Mouse (Mus musculus) frontal cortex, postnatal 10 days (tissue): ENCODE results near the gene Zfp771.
A peak's percentile ranks its signal among the peaks of the same experiment; 100 is the strongest.

ENCODE experiments used
- DNase-seq, 2 experiments: peaks; one replicate each; pipeline ENCODE4 v3.0.0; 2022; ENCODE audit warnings: low spot score in 2 of 2, mixed read lengths in 1 of 2

Zfp771 gene

DNA sequence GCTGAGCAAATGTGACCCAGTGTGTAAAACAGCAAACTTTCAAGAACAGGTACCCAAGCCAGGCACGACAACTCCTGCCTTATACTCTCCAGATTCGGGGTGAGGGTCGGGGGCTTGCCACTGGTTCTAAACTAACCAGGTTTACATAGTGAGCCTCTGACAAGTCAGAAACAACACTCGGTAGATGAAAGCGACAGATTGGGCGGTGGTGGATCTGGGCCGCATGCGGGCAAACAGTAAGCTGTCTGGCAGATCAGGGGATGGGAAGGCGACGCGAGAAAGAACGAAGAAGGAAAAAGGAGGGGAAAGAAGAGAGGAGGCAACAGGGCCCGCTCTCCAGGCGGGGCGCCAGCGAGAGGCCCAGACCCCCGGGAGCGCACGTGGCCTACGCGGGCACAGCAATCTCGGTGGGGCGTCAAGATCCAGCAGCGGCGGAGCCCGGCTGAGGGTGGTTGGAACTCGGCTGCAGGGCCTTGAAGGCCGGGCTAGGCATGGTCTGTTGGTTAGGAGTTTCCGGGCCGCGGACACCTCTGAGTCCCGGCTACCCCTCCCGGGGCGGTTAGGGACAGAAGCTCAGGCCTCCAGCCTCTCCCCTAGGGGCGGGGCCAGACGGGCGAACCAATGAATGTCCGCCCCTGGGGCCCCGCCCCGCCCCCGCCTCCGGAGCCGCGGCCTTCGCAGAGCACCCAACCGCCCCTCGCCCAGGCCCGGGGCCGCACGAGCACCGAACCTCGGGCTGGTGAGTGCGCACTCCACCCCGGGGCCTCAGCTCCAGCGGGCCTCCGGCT, at the start of gene Zfp771:
Zfp771 (plus strand) TSS at position 405 of the 788 bp plus-strand sequence.
- peak; percentile 93 for DNase-seq

DNA sequence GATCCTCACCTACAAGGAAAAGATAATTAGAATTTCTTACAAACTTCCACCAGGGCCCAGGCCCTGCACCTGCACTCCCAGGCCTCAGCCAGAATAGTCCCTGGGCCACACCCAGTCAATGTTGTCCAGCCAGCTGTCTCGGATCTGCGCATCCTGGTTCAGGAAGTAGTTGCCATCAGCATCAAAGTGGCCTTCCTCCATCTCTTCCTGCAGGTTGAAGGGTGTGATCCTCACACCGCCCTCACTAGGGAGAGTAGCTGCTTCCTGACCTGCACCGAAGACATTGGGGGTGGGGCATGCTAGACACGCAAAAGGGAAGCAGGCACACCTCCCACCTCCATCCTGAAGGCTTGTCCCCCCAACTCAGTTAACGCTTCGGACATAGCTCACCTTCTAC, 49.4 kb upstream of the Zfp771 start:
- no peak for DNase-seq

DNA sequence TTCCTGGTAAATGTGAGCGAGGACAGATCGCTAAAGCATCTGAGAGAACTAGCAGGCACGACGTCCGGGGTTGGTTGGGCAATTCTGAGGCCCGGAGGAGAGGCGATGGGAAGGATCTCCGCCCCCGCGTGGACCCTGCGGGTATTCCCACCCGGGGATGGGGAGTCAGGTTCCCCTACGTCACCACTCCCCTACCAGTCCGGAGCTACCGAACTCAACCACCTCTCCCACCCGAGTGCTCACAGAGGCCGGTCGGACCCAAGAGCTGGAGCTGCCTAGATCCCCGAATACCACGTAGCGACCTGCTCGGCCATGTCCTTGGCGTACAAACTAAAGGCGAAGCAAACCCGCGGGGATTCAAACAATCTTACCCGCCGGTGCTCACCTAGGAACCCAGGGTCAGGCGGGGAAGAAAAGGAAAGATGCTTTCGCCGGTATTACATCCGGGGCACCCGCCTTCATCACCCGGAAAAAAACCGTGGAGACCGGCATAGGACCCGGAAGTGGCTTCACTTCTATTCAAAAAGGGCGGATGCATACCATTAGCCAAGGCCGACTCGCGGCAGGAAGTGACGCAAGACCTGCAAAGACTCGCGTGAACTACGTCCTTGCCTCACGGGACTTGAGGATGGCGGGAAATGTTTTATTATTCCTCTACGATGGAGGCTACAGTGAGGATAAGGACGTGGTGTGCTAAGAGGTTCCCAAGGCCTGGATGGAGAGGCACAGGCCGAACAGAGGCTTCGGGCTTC, 48.4 kb upstream of the Zfp771 start, which contains the start of gene Cd2bp2:
Cd2bp2 (minus strand) TSS at position 507 of the 752 bp plus-strand sequence.
- peak; percentile 94 to 97 for DNase-seq

DNA sequence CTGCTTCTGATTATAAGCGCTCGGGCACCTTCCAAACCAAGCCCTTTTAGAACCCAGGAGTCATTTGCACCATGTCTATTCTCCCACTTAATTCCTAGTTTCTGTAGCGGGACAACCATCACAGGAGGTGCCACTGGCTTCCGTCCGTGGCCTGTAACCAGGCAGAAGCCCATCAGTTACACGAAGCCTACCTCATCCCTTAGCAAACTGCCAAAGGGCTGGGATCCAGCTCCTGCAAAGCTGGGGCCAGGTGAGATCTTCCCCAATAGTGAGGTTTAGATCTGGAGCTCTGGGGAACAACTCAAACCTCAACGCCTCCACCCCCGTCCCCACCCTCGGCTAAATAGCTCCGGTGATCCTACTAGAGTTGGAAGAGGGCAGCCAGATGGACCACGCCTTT, 47.6 kb upstream of the Zfp771 start:
- no peak for DNase-seq

DNA sequence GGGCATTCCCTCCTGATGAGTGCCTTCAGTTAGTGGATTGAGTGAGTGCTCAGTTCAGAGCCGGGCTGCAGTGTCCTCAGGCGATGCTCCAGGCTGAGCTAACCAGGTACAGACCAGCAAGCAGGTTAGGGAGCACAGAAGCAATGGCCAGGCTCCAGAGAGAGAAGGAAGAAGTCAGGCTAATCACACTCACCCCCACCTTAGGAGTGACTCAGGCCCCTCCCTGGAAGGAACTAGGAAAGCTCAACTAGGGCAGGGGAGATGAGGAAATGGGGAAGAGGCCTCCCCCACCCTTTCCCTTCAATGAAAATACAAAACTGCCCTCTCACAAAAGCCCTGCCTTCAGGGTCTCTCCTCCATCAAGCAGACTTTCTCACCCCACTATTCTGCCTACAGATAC, 37.5 kb upstream of the Zfp771 start:
- DNase-seq = no peak

DNA sequence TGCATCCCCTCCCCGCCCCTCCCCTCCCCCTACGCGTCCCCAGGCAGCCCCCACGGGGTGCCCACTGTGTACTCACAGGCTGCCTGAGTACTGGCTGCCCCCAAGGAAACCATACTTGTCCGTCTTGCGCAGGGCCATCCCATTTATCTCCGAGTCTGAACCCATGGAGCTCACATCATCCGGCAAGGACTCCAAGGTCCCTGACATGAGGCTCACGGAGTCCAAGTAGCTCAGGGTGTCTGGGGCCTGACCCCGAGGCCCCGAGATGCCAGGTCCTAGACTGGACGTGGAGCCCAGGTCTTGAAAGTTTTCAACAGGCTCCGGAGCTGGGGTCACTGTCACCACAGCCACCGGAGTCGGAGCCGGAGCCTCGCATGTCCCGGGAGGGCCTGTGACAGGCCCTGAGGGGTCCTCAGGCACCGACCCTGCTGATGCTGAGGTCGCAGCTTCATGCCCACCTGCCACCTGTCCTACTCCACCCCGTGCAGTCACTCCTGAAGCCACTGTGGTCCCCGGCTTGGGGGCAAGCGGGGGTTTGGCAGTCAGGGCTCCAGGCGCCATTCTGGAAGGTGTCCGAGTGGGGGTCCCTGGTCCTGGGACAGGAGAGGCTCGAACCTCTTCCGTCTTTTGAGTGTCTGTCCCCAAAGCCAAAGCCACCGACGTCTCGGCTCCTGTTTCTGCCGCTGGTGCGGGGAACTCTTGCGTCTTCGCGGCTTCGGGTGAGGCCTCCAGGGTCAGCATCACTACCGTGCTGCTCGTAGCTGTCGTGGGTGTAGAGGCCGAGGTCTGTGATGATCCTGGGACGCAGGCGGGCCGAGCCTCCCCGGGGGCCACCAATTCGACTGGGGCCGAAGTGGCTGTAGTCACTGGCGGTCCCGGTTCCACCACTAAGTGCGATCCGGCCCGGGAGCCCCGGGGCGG, 36.4 kb upstream of the Zfp771 start:
- DNase-seq = peak; percentile 34 to 58

DNA sequence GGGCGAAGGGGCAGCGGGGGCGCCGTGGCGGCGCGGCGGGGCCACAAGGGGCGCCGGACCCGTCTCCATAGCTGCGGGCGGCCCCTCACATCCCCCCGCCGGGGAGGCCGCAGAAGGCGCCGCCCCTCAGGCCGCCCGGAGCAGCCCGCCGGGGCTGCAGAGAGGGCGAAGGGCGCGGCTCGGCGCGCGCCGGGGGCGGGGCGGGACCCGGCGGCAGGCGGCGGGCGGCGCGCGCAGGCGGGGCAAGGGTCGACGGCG, 35.9 kb upstream of the Zfp771 start, which contains the start of gene Tbc1d10b:
Tbc1d10b (minus strand) TSS at position 174 of the 258 bp plus-strand sequence.
- no peak for DNase-seq

DNA sequence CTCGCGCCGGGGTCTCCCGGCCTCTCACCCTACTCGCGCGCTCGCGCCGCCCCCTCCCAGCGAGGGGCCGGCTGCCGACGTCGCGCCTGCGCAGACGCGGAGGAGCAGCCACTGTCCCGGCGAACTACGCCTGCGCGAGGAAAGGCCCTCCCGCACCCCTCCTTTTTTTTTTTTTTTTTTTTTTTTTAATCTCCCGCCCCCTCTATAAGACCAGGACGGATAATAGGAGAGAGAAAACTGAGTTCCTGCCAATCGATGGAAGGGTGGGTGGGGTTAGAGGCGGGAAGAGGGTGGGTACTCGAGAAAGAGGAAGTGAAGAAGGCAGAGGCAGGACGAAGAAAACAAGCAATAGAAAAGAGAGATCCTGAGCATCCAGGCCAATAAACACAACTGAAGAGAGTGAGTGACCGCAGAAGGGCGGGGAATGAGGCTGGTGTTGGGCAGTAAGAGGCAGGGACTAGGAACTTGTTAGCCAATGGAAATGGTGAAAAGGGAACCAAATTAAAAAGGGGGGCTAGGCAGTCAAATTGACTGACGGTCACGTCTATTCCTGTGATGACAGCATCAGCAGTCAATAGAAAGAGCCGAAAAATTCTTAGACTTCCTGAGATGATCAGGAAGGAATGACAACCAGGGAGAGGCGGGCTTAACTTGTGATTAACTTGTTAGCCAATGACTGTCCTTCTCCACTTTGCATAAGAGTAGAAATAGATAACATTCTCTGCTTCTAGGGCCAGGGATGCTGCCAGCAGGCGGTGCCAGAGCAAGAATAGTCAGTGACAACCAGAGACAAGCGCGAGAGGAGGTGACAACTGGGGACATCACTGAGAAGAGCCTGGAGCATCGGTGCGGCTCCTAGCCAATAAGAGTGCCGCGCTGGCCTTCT, 35.3 kb upstream of the Zfp771 start, which contains the start of gene Mylpf:
Mylpf (plus strand) TSS at position 338 of the 886 bp plus-strand sequence.
- DNase-seq = peak; percentile 90 to 97

DNA sequence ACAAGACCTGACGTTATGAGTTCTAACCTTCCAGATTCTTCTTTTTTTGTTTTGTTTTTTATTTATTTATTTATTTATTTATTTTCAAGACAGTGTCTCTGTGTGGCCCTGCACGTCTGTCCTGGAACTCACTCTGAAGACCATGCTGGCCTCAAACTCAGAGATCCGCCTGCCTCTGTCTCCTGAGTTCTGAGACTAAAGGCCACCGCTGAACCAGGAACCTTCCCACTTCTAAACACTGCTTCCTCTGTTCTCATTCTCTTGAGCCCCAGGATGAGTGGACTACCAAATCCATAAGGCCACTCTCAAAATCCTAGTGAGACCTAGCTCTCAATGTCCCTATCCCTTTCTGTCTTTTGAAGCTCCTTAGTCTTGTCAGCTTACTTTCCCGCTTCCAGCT, 34.2 kb upstream of the Zfp771 start:
- DNase-seq = no peak

DNA sequence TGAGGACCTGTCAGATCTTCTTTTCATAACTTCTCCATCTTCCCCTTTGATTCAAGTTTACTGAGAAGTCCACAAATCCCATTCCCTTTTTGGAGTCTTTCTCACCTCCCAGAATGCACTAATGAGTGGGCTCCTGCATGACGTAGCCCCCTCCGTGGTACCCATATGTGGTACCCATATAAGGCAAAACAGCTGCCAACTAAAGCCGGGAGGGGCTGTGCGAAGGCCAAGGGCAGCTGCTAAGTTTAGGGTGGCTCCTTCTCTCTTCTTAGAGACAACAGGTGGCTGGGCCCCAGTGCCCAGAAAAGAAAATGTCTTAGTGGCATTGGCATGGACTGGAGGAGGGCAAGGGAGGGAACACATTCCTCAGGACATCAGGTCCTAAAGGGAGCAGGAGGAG, 33.8 kb upstream of the Zfp771 start:
- DNase-seq = peak in 1 of 2 experiments; percentile 17

DNA sequence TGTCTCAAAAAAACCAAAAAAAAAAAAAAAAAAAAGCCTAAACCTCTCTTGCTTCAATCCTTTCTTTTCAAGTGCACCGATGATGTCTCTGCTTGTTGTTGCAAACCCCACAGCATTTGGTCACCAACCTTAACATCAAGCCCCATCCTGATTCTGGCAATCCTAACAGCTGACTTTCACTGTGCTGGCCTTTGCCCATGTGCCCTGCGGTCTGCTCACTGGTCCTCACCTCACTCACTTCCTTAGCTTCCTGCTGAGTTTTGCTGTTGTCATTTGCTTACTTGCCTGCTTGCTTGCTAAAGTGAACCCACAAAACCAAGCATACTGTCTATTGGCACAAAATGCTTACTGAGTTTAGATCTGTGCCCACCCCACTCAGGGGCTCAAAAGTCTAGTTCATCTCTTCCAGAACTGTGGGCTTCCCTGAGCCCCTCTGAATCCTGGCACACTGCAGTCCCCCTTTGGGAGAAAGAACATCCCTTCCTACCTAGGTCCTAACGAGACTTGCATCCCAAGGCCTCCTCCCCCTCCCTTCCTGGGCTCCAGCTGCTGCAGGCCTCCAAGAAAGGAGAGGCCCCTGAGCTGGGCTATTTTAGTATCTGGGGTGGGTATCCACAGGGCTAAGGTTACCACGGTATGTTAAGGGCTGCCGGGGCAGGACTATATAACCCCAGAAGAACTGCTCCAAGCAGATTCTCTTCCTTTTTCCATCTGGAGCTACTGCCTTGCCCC, 32.9 kb upstream of the Zfp771 start:
- DNase-seq = no peak

DNA sequence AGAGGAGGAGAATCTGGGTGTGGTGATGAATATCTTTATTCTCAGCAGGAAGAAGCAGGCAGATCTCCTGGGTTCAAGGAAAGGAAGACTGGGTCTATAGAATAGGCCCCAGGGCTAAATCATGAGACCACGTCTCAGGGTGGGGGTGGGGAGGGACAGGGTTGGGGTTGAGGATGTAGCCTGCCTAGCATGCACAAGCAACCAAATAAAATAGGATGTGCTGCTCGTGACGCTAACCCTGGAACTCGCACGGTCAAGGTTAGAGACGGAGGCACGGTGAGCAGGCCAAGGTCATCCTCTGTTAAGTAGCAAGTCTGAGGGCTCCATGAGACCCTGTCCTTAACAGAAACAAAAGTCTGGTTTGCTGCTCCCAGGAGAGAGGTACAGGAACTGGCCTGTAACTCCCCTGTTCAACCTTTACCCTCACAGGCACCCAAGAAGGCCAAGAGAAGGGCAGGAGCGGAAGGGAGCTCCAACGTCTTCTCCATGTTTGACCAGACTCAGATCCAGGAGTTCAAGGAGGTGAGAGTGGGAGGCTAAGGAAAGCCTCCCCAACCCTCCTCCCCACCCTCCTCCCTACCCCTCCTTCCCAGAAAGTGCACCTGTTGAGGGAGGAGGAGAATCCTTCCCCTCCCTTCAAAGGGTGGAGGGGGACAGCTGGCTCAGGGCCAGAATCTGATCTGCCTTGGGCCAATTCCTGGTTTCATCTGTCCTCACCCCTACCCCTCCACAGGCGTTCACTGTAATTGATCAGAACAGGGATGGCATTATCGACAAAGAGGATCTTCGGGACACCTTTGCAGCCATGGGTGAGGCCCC, 31.4 kb upstream of the Zfp771 start:
- no peak for DNase-seq

DNA sequence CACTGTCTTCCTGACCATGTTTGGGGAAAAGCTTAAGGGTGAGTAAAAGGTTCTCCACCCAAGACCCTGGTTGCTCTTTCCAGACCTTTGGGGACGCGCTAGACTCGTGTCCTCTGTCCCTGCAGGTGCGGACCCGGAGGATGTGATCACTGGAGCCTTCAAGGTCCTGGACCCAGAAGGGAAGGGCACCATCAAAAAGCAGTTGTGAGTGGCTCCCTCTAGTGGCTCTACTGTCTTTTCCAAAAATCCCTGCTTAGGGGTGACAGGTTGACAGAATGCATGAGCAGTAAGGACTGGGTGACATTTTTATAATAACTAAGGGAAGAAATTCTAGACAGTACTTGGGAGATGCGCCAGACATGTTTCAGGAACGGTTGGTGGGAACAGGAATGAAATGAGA, 30.6 kb upstream of the Zfp771 start:
- peak in 1 of 2 experiments; percentile 13 for DNase-seq

DNA sequence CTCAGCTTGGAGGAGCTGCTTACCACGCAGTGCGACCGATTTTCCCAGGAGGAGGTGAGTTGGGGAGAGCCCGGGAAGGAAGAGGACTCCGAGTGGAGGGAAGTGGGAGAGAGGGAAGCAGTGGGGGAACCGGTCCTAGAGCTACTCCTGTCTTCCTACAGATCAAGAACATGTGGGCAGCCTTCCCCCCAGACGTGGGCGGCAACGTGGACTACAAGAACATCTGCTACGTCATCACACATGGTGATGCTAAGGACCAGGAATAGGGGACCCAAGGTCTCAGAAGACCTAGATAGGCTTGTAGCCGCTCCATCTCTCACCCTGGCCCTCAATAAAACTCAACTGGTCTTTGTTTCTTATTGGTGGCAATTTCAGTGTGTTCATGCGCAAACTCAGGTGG, 30.1 kb upstream of the Zfp771 start:
- DNase-seq = no peak

DNA sequence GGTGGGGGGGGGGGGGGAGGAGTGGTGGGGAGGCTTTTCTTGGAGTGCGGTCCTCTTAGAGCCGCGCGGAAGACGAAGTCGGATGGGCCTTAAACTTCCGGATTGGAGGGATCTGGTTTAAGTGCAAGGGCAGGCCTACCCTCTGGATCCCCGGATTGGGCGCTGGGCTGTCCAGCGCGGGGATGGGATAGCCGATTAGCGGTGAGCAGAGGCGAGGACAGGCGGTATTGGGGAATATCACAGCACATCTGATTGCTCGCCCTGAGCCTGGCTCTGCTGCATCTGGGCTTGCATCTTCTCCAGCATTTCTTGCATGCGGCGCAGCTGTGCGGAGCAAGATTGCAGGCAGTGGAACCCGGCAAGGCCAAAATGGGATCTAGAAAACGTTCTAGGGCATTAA, 29.6 kb upstream of the Zfp771 start:
- DNase-seq = no peak

DNA sequence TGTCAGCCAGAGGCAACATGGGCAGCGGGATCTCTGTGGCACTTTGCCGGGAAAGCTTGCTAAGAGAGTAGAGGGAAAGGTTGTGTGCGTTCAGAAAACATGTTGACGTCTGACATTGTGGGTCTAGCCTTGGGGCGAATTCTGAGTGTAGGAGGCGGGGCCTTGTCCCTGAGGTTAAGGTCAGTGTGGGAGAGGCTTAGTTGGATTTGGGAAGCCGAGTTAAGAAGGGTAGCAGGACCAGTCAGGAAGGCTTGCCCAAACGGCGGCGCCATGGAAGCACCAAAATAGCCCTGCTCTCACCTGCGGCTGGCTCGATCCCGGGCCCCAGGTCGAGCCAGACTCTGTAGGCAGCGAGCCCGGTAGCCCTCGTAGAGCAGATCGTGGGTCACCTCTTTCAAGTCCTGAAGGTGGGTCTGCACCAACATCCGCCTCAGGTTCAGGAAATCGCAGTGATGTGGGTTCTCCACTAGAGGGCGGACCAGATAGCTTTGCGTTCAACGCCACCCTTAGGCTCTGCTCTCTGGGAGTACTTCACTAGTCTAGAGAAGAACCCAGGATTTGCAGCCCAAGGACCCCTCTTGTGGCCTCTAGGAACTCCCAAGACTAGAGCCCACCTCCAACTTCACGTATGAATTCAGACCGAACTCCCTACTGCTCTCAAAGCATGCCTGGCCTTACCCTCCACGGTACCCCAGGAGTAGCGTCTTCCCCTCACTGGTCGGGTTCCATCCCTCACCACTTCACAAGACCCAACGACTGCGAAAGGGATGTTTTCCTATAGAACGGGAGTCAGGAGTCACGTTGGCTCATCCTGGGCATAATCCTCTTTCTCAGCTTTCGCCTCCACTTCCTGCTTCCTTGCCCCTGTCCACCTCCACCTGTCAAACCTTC, 28.8 kb upstream of the Zfp771 start:
- peak in 1 of 2 experiments; percentile 40 for DNase-seq

DNA sequence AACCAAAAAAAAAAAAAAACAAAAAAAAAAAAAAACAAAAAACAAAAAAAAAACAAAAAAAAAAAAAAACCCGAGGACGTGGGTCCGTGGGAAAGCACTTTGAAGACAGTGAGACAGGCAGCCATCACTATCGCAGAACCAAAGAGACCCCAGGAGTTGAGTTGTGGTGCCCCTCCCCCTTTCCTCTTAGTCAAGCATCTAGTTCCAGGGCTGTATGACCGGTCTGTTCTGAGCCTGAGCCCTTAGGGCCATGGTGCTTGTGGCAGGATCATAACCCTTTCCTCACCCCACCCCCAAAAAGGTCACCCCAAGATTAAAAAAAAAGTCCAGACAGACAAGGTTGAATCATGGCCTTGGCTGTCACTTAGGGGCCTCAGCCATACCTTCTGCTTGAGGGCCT, 27.8 kb upstream of the Zfp771 start:
- DNase-seq = no peak

DNA sequence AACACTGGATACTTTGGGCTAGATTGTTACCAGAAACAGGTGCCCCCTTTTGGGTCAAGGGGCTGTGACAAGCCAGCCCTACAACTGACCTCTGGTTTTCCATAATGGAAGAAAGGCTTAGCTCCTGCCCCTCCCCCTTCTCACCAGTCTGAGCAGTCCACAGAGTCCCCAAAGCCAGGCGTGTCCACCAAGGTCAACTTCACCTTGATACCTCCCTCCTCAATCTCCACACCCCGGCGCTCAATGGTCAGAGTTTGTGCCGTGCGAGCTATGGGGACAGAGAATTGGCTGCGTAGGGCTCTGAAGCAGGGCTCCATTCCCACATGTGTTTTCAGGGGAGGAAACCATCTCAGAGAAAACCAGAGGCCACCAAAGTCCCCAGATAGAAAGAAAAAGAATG, 26.6 kb upstream of the Zfp771 start:
- no peak for DNase-seq
